Mouse (Mus musculus) limb, embryonic 13.5 days (tissue): ENCODE results near the gene Ctrc. TPM values are rescaled to one million over a fixed set of nuclear protein-coding genes. Genes with fewer than 3 reads are reported as not detected.
A peak's percentile ranks its signal among the peaks of the same experiment; 100 is the strongest.

Experiments used
- ATAC-seq: fragments of 200-750 bp; cut with Nextera tagmentation; 2 replicates; pipeline ENCODE4 v1.8.0; 2017; ENCODE audit warnings: low read depth, moderate number of reproducible peaks, moderate TSS enrichment; ENCODE audit not compliant: low FRiP score
- H3K27ac ChIP-seq: fragments of 300-500 bp; sonication (generic); 2 replicates; pipeline ENCODE4 v1.5.1; 2015; ENCODE audit warnings: inconsistent platforms, mild to moderate bottlenecking, moderate library complexity
- H3K27me3 ChIP-seq: fragments of 300-500 bp; sonication (generic); 2 replicates; pipeline ENCODE4 v1.6.1; 2015; ENCODE audit warnings: mild to moderate bottlenecking, inconsistent platforms
- H3K36me3 ChIP-seq: fragments of 300-500 bp; sonication (generic); 2 replicates; pipeline ENCODE4 v1.6.1; 2015; ENCODE audit warnings: inconsistent platforms, mild to moderate bottlenecking, moderate library complexity
- H3K4me1 ChIP-seq: fragments of 300-500 bp; sonication (generic); 2 replicates; pipeline ENCODE4 v1.6.1; 2015; ENCODE audit warnings: inconsistent platforms
- H3K4me2 ChIP-seq: fragments of 300-500 bp; sonication (generic); replicated peaks from 2 replicates; pipeline ENCODE4 v1.6.1; 2015; ENCODE audit warnings: inconsistent platforms, mild to moderate bottlenecking, moderate library complexity
- H3K4me3 ChIP-seq: fragments of 300-500 bp; sonication (generic); 2 replicates; pipeline ENCODE4 v1.5.1; 2015; ENCODE audit warnings: moderate library complexity, mild to moderate bottlenecking, inconsistent platforms
- H3K9ac ChIP-seq: fragments of 300-500 bp; sonication (generic); 2 replicates; pipeline ENCODE4 v1.6.1; 2015; ENCODE audit warnings: mild to moderate bottlenecking, inconsistent platforms
- H3K9me3 ChIP-seq: fragments of 300-500 bp; sonication (generic); 2 replicates; pipeline ENCODE4 v1.6.1; 2016; ENCODE audit warnings: inconsistent platforms
- WGBS: fragments of 180-500 bp; shearing (Covaris S2); methylation state at CpG from one replicate; pipeline ENCODE4 v1.1.7; 2015; 5-methylcytosine and 5-hydroxymethylcytosine counted together
- polyA plus RNA-seq: library from polyadenylated mRNA; unstranded; fragments of >200 nt; fragmentation: Nextera tagmentation; extraction: Ambion mirVana; gene quantifications from 2 replicates; pipeline ENCODE4 v1.2.1, GENCODE M21; 2015

Gene Ctrc
- polyA plus RNA-seq, 1 experiment from 2014 or later = not detected

- peaks cover 11% of the 10 kb centered on the region; the same call in 1 of the 2 replicates for H3K4me1 ChIP-seq
- H3K4me2 ChIP-seq = no peak overlapping the region
- H3K36me3 ChIP-seq = peaks cover 45% of the 10 kb centered on the region
- H3K9me3 ChIP-seq = no peaks in the 10 kb centered on the region
- H3K27ac ChIP-seq = no peak overlapping the region
- H3K9ac ChIP-seq = no peak overlapping the region
- ATAC-seq = no peak
- no peaks in the 10 kb centered on the region for H3K27me3 ChIP-seq
- H3K4me3 ChIP-seq = no peak overlapping the region
- WGBS = 88% methylated on average over 7 of the region's 7 CpGs
These were observed 29.9 kb downstream of the Ctrc start for GRCm38 (mm10) chr4:141816267-141816666.

GRCm38 (mm10) chr4:141811375-141811774, 34.8 kb downstream of the Ctrc start:
- Histone ChIP-seq H3K4me2 (no peak overlapping the region), H3K4me3 (no peak overlapping the region), H3K4me1 (no peaks in the 10 kb centered on the region), H3K27me3 (no peaks in the 10 kb centered on the region), H3K9me3 (no peaks in the 10 kb centered on the region), H3K36me3 (peaks cover 92% of the 10 kb centered on the region), H3K27ac (no peak overlapping the region), H3K9ac (no peak overlapping the region)
- WGBS = 94% methylated on average over 7 of the region's 7 CpGs
- ATAC-seq = no peak

DNA sequence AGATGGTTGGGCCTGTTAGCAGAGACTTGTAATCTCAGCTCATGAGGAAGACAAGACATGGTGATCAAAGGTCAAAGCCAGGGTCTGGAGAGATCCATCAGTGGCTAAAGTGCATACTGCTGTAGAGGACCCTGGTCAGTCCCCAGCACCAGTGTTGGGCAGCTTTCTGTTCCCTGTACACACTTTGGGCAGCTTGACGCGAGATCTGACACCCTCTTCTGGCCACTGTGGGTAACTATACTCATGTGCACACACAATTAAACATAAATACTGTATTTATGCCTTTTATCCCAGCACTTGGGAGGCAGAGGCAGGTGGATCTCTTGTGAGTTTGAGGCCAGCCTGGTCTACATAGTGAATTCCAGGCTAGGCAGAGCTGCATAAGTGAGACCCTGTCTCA, 35.2 kb downstream of the Ctrc start:
- peaks cover 96% of the 10 kb centered on the region for H3K36me3 ChIP-seq
- H3K9me3 ChIP-seq = no peaks in the 10 kb centered on the region
- no peaks in the 10 kb centered on the region for H3K4me1 ChIP-seq
- no peak overlapping the region for H3K9ac ChIP-seq
- H3K4me3 ChIP-seq = no peak overlapping the region
- WGBS = 91% methylated on average over 2 of the region's 2 CpGs
- no peak overlapping the region for H3K27ac ChIP-seq
- H3K4me2 ChIP-seq = no peak overlapping the region
- ATAC-seq = no peak
- H3K27me3 ChIP-seq = no peaks in the 10 kb centered on the region

DNA sequence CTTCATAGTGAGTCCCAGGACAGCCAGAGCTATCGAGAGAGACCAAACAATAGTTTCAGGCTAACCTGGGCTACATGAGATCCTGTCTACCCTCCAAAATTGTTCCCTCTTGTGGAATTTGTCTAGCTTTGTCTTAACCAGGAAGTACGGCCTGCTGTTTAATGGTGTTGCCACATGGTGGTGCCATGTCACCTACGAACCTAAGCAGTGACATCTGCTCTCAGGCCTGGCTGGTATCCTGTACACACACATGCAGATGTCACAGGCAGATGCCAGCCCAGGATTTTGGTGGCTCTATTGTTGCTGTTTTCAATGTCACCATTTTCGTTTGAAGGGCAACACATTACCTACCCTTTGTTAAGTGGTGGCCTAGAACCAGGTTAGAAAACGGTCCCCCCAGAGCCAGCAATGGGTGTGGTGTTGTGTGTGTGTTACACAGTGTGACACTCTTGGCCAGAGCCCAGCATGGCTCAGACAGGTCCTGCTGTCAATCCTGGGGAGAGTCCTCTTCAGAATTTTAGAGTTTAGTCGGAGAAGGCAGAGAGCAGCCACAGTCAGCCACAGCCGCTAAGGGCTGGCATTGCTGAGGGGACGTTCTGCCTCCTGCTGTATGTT, 36.2 kb downstream of the Ctrc start:
- no peak for ATAC-seq
- Histone ChIP-seq H3K9me3 (no peaks in the 10 kb centered on the region), H3K27ac (no peak overlapping the region), H3K27me3 (no peaks in the 10 kb centered on the region), H3K36me3 (peaks cover 98% of the 10 kb centered on the region), H3K4me3 (no peak overlapping the region), H3K4me2 (no peak overlapping the region), H3K4me1 (no peaks in the 10 kb centered on the region), H3K9ac (no peak overlapping the region)
- 80% methylated on average over 8 of the region's 8 CpGs for WGBS

DNA sequence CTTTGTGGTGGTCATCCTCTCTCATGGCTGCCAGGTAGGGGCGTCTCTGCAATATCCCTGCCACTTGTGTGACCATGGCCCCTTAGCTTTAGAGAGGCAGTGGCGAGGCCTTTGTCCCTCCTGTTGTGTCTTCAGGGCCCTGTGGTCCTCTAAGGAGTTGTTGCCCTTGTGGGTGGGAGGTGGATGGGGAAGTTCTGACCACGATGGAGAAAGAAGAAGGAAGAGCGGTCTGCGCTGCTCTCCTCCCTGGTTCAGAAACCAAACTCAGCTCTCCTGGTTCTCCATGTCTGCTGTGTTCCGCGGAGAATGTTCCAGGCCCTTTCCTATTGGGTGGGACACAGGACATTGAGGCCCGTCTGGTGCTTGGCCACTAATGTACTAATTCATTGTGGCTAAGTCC, 40.3 kb downstream of the Ctrc start:
- H3K4me1 ChIP-seq = no peaks in the 10 kb centered on the region
- no peak overlapping the region for H3K4me3 ChIP-seq
- peaks cover 80% of the 10 kb centered on the region for H3K36me3 ChIP-seq
- no peak overlapping the region for H3K4me2 ChIP-seq
- WGBS = 94% methylated on average over 8 of the region's 8 CpGs
- no peaks in the 10 kb centered on the region for H3K27me3 ChIP-seq
- no peaks in the 10 kb centered on the region for H3K9me3 ChIP-seq
- H3K9ac ChIP-seq = no peak overlapping the region
- H3K27ac ChIP-seq = no peak overlapping the region
- no peak for ATAC-seq

DNA sequence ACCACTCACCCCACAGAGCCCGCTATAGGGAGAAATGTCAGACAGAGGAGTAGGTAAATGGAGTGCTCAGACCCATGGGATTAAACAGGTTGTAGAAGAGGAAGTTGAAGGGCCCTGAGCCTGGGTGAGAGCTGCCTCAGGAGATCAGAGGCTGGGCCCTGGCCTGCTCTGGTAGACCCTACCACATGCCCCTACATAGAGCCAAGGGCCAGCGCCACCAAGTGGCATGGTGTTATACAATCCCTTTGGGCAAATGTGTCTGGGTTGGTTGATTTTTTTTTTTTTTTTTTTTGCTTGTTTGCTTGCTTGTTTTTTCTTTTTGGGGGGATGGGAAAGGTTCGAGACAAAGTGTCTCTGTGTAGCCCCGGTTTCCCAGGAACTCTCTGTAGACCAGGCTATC, 42.1 kb downstream of the Ctrc start:
- Histone ChIP-seq H3K27ac (no peak overlapping the region), H3K9ac (no peak overlapping the region), H3K9me3 (no peaks in the 10 kb centered on the region), H3K36me3 (peaks cover 62% of the 10 kb centered on the region), H3K4me2 (no peak overlapping the region), H3K4me3 (no peak overlapping the region), H3K4me1 (no peaks in the 10 kb centered on the region), H3K27me3 (no peaks in the 10 kb centered on the region)
- no peak for ATAC-seq
- 90% methylated on average over 4 of the region's 4 CpGs for WGBS

DNA sequence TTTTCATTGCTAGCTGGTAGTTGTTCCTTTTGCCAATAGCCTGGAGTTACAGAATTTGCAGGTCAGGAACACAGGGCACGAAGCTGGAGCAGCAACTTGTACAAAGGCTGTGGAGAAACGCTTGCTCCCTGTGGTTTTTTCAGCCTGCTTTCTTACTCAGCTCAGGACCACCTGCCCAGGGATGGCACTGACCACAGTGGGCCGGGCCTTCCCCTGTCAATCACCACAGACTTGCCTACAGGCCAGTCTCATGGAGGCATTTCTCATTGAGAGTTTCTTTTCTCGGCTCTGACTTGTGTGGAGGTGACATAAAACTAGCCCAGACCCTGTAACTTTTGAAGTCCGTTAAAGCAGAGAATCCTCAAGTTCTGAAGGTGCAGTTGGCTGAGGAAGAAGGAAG, 48.6 kb downstream of the Ctrc start:
- H3K9me3 ChIP-seq = no peaks in the 10 kb centered on the region
- 94% methylated on average over 5 of the region's 5 CpGs for WGBS
- H3K4me2 ChIP-seq = no peak overlapping the region

GRCm38 (mm10) chr4:141796954-141797353, 49.2 kb downstream of the Ctrc start:
- WGBS = 77% methylated on average over 4 of the region's 4 CpGs
- no peaks in the 10 kb centered on the region for H3K27me3 ChIP-seq
- ATAC-seq = no peak
- peaks cover 18% of the 10 kb centered on the region for H3K4me1 ChIP-seq
- H3K4me2 ChIP-seq = no peak overlapping the region
- no peak overlapping the region for H3K27ac ChIP-seq
- no peak overlapping the region for H3K9ac ChIP-seq
- peaks cover 23% of the 10 kb centered on the region for H3K36me3 ChIP-seq
- H3K4me3 ChIP-seq = no peak overlapping the region
- H3K9me3 ChIP-seq = no peaks in the 10 kb centered on the region

More for the DNA sequence above, 48.6 kb downstream of the Ctrc start:
- no peak for ATAC-seq
- H3K36me3 ChIP-seq = peaks cover 23% of the 10 kb centered on the region
- H3K4me3 ChIP-seq = no peak overlapping the region
- H3K4me1 ChIP-seq = peaks cover 16% of the 10 kb centered on the region
- H3K9ac ChIP-seq = no peak overlapping the region
- H3K27ac ChIP-seq = no peak overlapping the region
- no peaks in the 10 kb centered on the region for H3K27me3 ChIP-seq

GRCm38 (mm10) chr4:141796356-141796755, 49.8 kb downstream of the Ctrc start:
- Histone ChIP-seq H3K9ac (no peak overlapping the region), H3K9me3 (no peaks in the 10 kb centered on the region)

GRCm38 (mm10) chr4:141794152-141794535, 52.0 kb downstream of the Ctrc start:
- Histone ChIP-seq H3K4me2 (peak overlapping the region; percentile 69), H3K27me3 (no peaks in the 10 kb centered on the region), H3K4me3 (peak overlapping the region; percentile 69), H3K27ac (peak overlapping the region; percentile 88), H3K36me3 (peaks cover 23% of the 10 kb centered on the region), H3K4me1 (peaks cover 28% of the 10 kb centered on the region), H3K9me3 (no peaks in the 10 kb centered on the region), H3K9ac (peak overlapping the region; percentile 74)
- WGBS = 13% methylated on average over 5 of the region's 5 CpGs
- ATAC-seq = no peak

More at GRCm38 (mm10) chr4:141796356-141796755, 49.8 kb downstream of the Ctrc start:
- Histone ChIP-seq H3K27ac (no peak overlapping the region), H3K4me2 (no peak overlapping the region), H3K4me3 (no peak overlapping the region), H3K27me3 (no peaks in the 10 kb centered on the region), H3K36me3 (peaks cover 23% of the 10 kb centered on the region), H3K4me1 (peaks cover 18% of the 10 kb centered on the region)
- WGBS = 88% methylated on average over 7 of the region's 7 CpGs
- no peak for ATAC-seq

GRCm38 (mm10) chr4:141793282-141794151, 52.6 kb downstream of the Ctrc start, which contains the start of gene Casp9:
Gene Casp9 (plus strand): TSS chr4:141793612.
- Histone ChIP-seq H3K4me1 (peaks cover 28% of the 10 kb centered on the region), H3K9ac (peak within 1 kb of the TSS; percentile 74)
- under 1% methylated on average over 74 of the region's 80 CpGs for WGBS

DNA sequence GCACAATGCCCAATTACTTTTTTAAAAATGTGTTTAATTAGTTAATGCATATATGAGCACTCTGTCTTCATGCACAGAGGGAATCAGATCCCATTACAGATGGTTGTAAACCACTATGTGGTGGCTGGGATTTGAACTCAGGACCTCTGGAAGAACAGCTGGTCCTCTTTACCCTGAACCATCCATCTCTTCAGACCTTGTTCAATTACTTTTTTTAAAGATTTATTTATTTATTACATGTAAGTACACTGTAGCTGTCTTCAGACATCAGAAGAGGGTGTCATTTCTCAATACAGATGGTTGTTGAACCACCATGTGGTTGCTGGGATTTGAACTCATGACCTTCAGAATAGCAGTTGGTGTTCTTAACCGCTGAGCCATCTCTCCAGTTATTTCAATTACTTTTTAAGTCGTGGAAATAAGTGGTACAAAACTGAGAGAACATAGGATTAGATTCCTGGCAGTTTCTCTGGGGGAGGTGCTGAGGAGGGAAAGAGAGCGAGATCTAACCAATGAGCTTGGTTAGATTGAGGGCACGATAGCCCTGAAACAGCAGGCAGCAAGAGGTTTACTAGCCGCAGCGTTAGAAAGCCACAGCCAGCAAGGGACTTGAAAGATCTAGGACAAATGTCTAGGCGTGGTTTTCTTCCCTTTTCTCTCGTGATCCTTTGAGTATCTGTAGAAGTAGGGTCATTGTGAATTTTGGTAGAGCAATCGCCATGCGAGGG, 53.4 kb downstream of the Ctrc start:
- H3K9ac ChIP-seq = peak overlapping the region; percentile 53
- H3K4me1 ChIP-seq = peaks cover 29% of the 10 kb centered on the region
- no peaks in the 10 kb centered on the region for H3K9me3 ChIP-seq

More at GRCm38 (mm10) chr4:141793282-141794151, 52.6 kb downstream of the Ctrc start, which contains the start of gene Casp9:
- H3K27me3 ChIP-seq = no peaks in the 10 kb centered on the region
- H3K9me3 ChIP-seq = no peaks in the 10 kb centered on the region
- H3K36me3 ChIP-seq = peaks cover 18% of the 10 kb centered on the region
- H3K4me3 ChIP-seq = peak within 1 kb of the TSS; percentile 69
- peak; percentile 80 for ATAC-seq
- peak within 1 kb of the TSS; percentile 69 for H3K4me2 ChIP-seq
- H3K27ac ChIP-seq = peak within 1 kb of the TSS; percentile 88

More for the DNA sequence above, 53.4 kb downstream of the Ctrc start:
- ATAC-seq = no peak
- 9% methylated on average over 10 of the region's 10 CpGs for WGBS
- H3K27ac ChIP-seq = peak overlapping the region; percentile 88
- H3K36me3 ChIP-seq = peaks cover 19% of the 10 kb centered on the region
- peak overlapping the region; percentile 69 for H3K4me2 ChIP-seq
- no peaks in the 10 kb centered on the region for H3K27me3 ChIP-seq
- H3K4me3 ChIP-seq = peak overlapping the region; percentile 69
